Mouse (Mus musculus): ENCODE measurements around the gene Tln1.

- no peak for TF ChIP-seq CTCF (IDR thresholded peaks at IDR 0.05; ENCODE audit: insufficient read depth, low read length)
- no peak for TF ChIP-seq POLR2A (IDR thresholded peaks at IDR 0.05; ENCODE audit: borderline replicate concordance, extremely low read depth, low read depth, low read length)
Measured at GRCm38 (mm10) chr4:43559519-43560242, 2.8 kb downstream of the Tln1 start.
